Mouse (Mus musculus) induced T-regulatory cell, adult 2 months (primary cell): ENCODE measurements around the gene Tor4a.

Source experiments
- DNase-seq: peaks from one replicate; pipeline ENCODE4 v3.0.0-alpha.2; 2012; ENCODE audit warnings: low read depth

Tor4a gene

DNA sequence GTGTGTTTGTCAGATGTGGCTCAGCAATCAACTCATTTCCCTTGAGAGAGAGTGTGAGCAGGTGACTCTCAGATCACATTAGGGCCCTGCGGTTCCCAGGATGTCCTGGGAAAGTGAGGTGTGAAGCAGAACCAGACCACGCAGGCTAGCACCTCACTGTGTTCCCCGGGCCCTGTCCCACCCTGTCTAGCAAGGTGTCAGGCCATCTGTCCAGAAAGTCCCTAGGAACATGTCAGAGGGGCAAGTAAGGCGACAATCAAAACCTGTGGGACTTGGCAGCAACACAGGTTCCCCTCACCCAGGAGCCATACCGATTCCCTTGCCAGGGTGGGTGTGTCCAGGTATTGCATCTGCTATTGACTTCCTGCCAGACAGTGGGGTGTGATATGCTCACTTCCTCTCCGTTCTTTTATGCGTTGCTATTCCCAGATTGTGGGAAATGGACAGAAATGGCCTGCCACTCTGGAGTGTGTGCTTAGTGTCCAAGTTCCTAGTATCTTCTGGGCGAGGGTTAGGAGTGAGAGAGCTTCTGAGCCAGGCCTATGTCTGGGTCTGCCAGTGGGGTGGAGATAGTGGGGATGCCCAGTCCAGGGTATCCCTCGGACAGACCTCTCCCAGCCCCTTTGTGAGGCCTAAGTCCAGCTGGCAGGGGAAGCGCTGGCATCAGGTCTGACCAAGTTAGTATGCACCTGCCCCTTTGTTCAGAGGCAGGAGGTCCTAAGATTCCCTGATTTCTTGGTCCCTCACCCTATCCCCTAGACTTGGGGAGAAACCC, 26.2 kb downstream of the Tor4a start:
- peak; percentile 50 for DNase-seq

DNA sequence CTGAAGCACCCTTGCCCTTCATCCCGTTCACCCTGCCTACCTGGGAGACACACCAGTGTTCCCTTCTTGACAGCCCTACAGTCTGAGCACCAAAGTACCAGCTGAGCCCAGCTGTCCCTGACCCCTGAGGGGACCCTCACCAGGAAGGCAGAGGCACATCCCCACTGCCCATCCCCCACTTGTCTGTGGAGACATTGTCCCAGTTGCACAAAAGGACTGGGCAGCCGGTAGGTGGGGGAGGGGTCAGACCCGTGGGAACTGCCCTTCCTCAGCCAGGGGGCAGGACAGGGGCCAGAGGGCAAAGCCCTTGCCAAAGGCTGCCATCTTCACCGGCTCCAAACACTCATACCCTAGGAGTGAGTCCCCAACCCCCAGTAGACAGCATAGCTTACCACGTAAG, 26.9 kb downstream of the Tor4a start:
- no peak for DNase-seq

DNA sequence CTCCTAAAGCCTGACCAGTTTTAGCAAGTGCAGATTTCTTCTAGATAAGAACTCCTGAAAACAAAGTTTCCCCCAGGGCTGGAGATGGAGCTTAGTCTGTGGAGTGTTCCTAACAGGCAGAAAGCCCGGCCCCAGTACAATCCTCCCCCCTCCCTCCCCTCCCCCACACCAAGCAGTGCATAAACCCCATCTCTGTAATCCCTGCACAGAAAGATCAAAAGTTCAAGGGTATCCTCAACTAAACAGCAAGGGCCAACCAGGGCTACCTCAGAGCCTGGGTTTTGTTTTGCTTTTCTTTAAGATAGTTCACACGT, 28.1 kb downstream of the Tor4a start:
- DNase-seq = no peak

DNA sequence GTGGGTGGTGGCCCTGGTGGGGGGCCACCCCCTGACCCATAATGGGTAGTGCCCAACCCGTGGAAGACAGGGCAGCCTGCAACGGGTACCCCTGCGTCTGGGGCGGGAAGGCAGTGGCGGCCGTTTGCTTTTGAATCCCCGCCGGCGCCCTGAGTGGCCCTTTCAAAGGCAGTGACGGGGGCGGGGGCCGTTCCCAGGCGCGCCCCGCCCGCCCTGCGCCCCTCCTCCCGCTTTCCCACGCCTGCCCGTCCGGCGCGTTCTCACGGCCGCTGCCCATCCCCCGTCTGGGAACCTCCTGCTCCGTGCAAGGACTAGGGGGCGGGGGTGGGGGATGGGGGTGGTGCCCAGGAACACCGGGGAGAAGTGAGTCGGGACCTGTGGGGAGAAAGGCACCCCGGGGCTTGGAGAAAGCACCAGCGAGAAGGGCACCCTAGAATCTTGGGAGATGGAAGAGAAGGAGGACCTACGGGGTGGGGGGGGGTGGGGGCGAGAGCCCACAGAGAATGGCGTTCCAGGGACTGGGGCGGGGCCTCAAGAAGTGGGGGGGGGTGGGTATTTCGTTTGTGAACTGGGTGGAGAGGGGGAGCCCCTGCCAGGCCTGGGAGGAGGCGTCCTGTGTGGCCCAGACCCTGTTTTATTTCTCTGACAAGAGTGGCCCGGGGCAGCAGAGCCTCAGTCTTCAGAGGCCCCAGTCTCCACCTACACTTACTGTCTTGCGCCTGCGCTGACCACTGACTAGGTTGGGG, 28.6 kb downstream of the Tor4a start:
- DNase-seq = peak; percentile 80

DNA sequence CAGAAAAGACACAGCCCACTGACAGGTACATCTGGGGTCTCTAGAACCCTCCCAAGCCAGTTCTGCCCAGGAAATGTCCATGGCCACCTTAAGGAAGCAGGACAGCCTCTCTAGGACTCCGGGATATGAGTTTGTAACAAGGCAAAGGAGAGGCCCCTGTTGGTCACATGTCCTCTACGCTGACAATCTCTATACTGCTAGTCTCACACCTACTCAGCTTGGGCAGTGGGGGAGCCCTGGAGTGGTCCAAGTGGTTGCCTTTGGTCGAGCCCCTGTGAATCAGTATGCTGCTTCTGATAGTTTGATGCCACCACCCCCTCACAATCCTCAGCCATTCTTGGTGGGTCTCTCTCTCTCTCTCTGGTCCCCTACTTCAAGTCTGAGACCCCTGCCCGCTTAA, 29.2 kb downstream of the Tor4a start:
- peak; percentile 50 for DNase-seq

DNA sequence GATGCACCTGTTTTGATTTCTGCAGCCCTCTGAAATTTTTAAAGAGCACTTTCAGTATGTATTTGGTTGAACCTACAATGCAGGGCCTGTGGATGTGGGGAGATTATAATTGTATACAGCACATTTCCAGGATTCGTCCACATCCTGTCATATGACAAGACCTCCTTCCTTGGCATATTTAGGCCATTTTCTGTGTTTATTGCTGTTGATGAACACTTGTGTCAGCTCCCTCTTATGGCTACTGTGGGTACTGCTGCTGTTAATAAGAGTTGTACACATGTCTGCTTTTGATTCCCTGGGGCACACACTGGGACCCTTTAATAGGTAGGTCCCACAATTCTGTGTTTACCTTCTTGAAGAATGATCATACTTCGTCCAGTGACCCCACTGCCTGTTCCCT, 39.0 kb downstream of the Tor4a start:
- peak; percentile 88 for DNase-seq

DNA sequence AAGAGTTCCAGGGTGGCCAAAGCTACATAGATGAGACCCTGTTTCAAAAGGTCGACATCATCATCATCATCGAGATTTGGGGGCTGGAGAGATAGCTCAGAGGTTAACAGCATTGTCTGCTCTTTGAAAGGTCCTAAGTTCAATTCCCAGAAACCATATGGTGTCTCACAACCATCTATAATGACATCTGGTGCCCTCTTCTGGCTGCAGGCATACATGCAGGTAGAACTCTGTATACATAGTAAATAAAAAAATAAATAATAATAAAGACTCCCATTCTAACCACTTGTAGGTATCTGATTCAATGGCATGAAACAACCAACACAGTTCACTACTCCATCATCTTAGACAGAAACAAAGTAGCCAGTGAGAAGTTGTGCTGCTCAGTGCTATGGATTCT, 39.7 kb downstream of the Tor4a start:
- peak; percentile 66 for DNase-seq

DNA sequence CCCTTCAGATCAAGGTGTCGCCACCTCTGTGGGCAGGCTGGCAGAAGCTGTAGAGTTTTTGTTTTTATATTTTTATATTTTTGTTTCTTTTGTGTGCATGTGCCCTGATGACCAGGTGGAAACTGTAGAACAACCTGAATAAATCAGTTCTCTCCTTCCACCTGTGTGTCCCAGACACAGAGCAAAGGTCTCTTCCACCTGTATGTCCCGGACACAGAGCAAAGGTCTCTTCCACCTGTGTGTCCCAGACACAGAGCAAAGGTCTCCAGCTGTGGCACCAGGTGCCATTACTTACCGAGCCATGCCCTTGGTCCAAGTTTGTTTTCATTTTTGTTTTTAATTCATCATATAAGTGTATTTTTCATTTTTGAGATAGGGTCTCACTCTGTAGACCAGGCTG, 40.5 kb downstream of the Tor4a start:
- DNase-seq = no peak

DNA sequence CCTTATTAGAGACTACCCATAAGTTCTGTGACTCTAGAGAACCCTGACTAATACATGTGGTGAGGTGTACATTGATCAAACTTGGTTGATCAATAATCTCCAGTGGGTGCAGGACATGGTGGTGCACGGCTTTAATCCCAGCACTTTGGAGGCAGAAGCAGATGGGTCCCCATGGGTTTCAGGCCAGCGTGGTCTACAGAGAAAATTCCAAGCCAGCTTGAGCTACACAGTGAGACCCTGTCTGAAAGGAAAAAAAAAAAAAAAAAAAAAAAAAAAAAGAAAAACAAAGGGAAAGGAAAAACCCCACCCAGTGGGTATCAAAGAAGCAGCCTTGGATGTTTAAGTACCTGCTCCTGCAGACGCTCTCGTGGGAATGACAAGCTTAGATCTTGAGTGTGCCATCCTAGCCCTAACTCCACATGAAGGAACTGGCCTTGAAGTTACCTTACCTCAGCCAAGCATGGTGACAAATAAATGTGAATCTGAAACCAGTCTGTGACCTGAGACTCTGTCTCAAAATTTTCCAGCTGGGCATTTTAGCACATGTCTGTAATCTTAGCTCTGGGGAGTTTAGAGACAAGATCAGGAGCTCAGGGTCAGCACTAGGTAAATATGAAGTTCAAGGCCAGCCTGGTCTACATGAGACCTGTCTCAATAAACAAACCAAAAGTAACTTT, 45.3 kb downstream of the Tor4a start:
- DNase-seq = no peak

DNA sequence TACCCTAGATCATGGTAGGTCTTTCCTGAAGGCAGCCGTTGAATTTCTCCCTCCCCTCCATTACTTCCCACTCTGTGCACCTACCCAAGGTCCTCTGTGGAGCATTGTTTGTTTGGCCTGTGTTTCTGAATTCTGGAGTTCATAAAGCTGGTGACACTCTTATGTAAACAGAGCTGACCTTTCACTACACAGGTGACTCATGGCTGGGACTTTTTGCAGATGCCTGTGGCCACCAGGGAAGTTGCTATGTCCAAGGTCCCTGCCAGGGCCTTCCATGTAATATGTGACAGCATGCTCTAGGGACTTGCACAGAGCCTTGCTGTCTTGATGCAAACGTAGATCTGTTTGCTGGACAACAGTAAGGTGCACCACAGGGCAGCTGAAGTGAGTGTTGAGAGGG, 47.0 kb downstream of the Tor4a start:
- DNase-seq = no peak

DNA sequence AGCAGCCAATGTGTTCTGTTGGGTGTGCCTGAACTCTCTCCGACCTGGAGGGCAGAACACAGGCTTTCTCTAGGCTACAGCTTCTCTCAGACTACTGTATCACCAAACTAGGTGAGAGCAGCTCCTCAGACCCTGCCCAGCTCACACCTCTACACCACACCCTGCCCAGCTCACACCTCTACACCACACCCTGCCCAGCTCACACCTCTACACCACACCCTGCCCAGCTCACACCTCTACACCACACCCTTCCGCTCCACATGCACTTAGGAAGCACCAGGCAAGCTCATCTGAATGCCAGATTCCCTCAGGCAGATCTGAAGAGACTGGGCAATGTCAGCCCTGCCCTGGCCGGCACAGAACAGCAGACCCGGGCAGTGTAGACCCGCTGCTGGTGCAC, 48.8 kb downstream of the Tor4a start:
- no peak for DNase-seq

DNA sequence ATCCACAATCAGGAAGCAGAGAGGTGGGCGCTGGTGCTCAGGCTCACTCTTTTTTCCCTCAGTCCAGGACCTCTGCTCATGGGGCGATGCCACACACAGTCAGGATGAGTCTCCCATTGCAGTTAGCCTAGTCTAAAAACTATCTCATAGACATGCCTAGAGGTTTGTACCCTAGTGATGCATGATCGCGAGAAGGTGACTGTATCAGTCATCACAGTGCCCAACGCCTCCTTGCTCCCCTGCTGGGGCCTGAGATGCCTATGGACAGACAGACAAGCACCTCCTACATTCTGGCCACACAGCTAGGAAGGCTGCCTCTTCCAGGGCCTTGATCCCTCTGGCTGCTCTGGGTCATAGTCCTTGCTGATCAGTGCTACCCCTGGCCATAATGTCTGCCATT, 49.3 kb downstream of the Tor4a start:
- DNase-seq = no peak

DNA sequence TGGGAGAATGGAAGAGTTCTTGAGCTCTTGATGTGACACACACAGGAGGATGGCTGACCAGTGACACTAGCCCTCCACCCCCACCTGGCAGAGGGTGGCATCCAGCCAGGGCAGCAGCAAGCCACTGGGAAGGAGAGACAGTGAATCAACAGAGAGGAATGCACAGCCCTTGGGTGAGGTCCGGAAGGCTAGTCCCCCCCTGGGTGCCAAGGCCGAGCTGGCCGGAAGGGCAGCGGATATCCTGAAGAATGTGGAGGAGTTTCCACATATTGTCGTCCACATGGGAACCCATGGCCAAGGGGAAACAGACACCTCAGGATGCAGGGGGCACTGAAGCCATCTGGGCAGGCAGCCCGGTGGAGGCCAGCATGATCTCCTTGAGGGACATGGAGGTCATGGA, 51.3 kb downstream of the Tor4a start:
- DNase-seq = no peak
